Mouse (Mus musculus) MEL (cell line): ENCODE measurements around the gene Dydc2. TPM values are rescaled to one million over a fixed set of nuclear protein-coding genes. Genes with fewer than 3 reads are reported as not detected.

ENCODE experiments used
- DNase-seq: peaks from one replicate; pipeline ENCODE4 v3.0.0; 2011; ENCODE audit warnings: low read depth, low spot score
- H3K27ac ChIP-seq: 2 replicates; pipeline ENCODE4 v1.5.1; 2012; ENCODE audit warnings: low read depth, mild to moderate bottlenecking, control low read depth, low read length, moderate library complexity; ENCODE audit not compliant: control insufficient read depth
- H3K27me3 ChIP-seq, 2 experiments: fragments of 150-350 bp in 1 of 2; sonication (generic) in 1 of 2; 2 replicates each; pipeline ENCODE4 v1.6.1; 2012; ENCODE audit warnings: low read length in 2 of 2, mild to moderate bottlenecking in 2 of 2, improper control_type of control experiment in 1 of 2, moderate library complexity in 1 of 2; ENCODE audit not compliant: insufficient read depth in 2 of 2, control insufficient read depth in 1 of 2
- H3K36me3 ChIP-seq, 2 experiments: 2 replicates each; pipeline ENCODE4 v1.6.1; 2012 to 2014; ENCODE audit warnings: low read length in 2 of 2, improper control_type of control experiment in 1 of 2, inconsistent platforms in 1 of 2, mild to moderate bottlenecking in 1 of 2; ENCODE audit not compliant: insufficient read depth in 2 of 2, control insufficient read depth in 1 of 2
- H3K4me1 ChIP-seq, 2 experiments: fragments of 150-350 bp in 1 of 2; sonication (generic) in 1 of 2; 2 replicates each; pipeline ENCODE4 v1.6.1; 2012; ENCODE audit warnings: low read length in 2 of 2, improper control_type of control experiment in 1 of 2, mild to moderate bottlenecking in 1 of 2; ENCODE audit not compliant: insufficient read depth in 2 of 2, control insufficient read depth in 1 of 2
- H3K4me3 ChIP-seq, 2 experiments: fragments of 150-350 bp in 1 of 2; sonication (generic) in 1 of 2; 2 replicates each; pipeline ENCODE4 v1.5.1; 2012; ENCODE audit warnings: low read depth in 2 of 2, low read length in 2 of 2, mild to moderate bottlenecking in 2 of 2, moderate library complexity in 2 of 2, control low read depth in 1 of 2, improper control_type of control experiment in 1 of 2; ENCODE audit not compliant: control insufficient read depth in 1 of 2, insufficient read depth in 1 of 2
- H3K79me2 ChIP-seq: 2 replicates; pipeline ENCODE4 v1.6.1; 2012; ENCODE audit warnings: mild to moderate bottlenecking, low read length, moderate library complexity; ENCODE audit not compliant: control insufficient read depth, poor library complexity, insufficient read depth
- H3K9ac ChIP-seq: 2 replicates; pipeline ENCODE4 v1.6.1; 2012; ENCODE audit warnings: low read depth, mild to moderate bottlenecking, control low read depth, low read length, moderate library complexity; ENCODE audit not compliant: control insufficient read depth, poor library complexity, severe bottlenecking
- H3K9me3 ChIP-seq: fragments of 150-350 bp; sonication (generic); replicated peaks from 2 replicates; pipeline ENCODE4 v1.6.1; 2012; ENCODE audit warnings: mild to moderate bottlenecking, low read length, improper control_type of control experiment, moderate library complexity; ENCODE audit not compliant: insufficient read depth
- CHD1 ChIP-seq: IDR thresholded peaks from 2 replicates; pipeline ENCODE4 v1.6.1; 2012; ENCODE audit warnings: low read depth, mild to moderate bottlenecking, inconsistent platforms, low read length, improper control_type of control experiment
- ETS1 ChIP-seq: IDR thresholded peaks from 2 replicates; pipeline ENCODE4 v1.6.1; 2012; ENCODE audit warnings: low read depth, mild to moderate bottlenecking, inconsistent platforms, low read length, improper control_type of control experiment, moderate library complexity
- JUND ChIP-seq: IDR thresholded peaks from 2 replicates; pipeline ENCODE4 v1.6.1; 2011; ENCODE audit warnings: low read depth, mild to moderate bottlenecking, improper control_type of control experiment, low read length
- KAT2A ChIP-seq: conservative IDR thresholded peaks from 2 replicates; pipeline ENCODE4 v1.6.1; 2012; ENCODE audit warnings: low read depth, low read length, improper control_type of control experiment, inconsistent platforms
- MAFK ChIP-seq: IDR thresholded peaks from 2 replicates; pipeline ENCODE4 v1.6.1; 2011; ENCODE audit warnings: low read depth, mild to moderate bottlenecking, low read length, improper control_type of control experiment, borderline replicate concordance
- MYC ChIP-seq: IDR thresholded peaks from 2 replicates; pipeline ENCODE4 v1.6.1; 2011; ENCODE audit warnings: low read depth, mild to moderate bottlenecking, low read length, improper control_type of control experiment, moderate library complexity
- NELFE ChIP-seq: IDR thresholded peaks from 2 replicates; pipeline ENCODE4 v1.6.1; 2011; ENCODE audit warnings: low read depth, low read length, improper control_type of control experiment
- POLR2AphosphoS2 ChIP-seq: IDR thresholded peaks from 2 replicates; pipeline ENCODE4 v1.6.1; 2011; ENCODE audit warnings: low read length, improper control_type of control experiment
- SIN3A ChIP-seq: IDR thresholded peaks from 2 replicates; pipeline ENCODE4 v1.6.1; 2012; ENCODE audit warnings: low read length, improper control_type of control experiment, inconsistent platforms
- SMC3 ChIP-seq: IDR thresholded peaks from 2 replicates; pipeline ENCODE4 v1.6.1; 2011; ENCODE audit warnings: low read depth, low read length, improper control_type of control experiment
- TCF12 ChIP-seq: IDR thresholded peaks from 2 replicates; pipeline ENCODE4 v1.6.1; 2014; ENCODE audit warnings: low read depth, mild to moderate bottlenecking, inconsistent platforms, low read length, improper control_type of control experiment, moderate library complexity
- ZC3H11A ChIP-seq: IDR thresholded peaks from 2 replicates; pipeline ENCODE4 v1.6.1; 2012; ENCODE audit warnings: low read depth, mild to moderate bottlenecking, inconsistent platforms, low read length, improper control_type of control experiment
- ZKSCAN1 ChIP-seq: IDR thresholded peaks from 2 replicates; pipeline ENCODE4 v1.6.1; 2012; ENCODE audit warnings: low read depth, mild to moderate bottlenecking, inconsistent platforms, low read length, improper control_type of control experiment, moderate library complexity
- polyA plus RNA-seq, 2 experiments: library from polyadenylated mRNA; stranded (reverse) in 1 of 2; unstranded in 1 of 2; fragments of >175 nt in 1 of 2; fragments of >200 nt in 1 of 2; gene quantifications; 2 replicates each; pipeline versions ENCODE4 v1.2.1 to v1.2.4; 2012; ENCODE audit warnings: low replicate concordance in 2 of 2, low read depth in 1 of 2; ENCODE audit not compliant: insufficient read length in 2 of 2, insufficient read depth in 1 of 2, missing spikeins in 1 of 2
- total RNA-seq: library from RNA; depleted of rRNA; stranded (reverse); fragments of 300-350 nt; gene quantifications from 2 replicates; pipeline ENCODE4 v1.2.3, GENCODE M21; 2012; rRNA removed

Gene Dydc2
- total and polyA plus RNA-seq, 3 experiments: not detected

DNA sequence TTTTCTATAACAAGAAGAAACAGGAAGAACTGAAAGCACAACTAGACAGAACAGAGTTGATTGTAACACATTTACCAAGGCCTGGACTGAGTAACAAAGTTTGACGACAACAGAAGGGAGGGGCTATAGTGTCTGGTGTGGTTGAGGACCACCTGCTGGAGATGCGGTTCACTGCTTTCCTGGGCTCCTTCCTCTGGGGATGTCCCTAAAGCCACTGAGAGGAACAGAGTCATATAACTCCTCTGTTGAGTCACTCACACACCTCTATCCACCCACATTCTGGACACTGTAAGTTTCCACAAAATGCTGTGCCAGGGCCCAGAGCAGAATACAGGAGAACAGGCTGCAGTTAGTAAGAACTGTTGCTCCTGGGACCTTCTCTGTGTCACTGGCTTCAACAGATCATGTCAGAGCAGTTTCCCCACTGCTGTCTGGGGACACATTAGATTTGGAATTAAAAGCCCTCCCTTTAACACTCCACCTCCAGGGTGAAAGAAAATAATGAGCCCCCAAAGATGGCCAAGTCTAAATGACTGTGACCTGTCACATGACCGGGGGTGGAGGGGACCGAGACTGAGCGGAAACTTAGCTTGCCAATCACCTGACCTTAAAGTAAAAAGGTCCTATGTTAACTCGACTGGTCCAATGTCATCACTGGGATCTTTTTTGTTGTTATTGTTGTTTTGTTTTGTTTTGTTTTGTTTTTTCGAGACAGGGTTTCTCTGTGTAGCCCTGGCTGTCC, 68.9 kb downstream of the Dydc2 start:
- no peaks in the 10 kb centered on the region for H3K79me2 ChIP-seq
- H3K4me3 ChIP-seq: no peak overlapping the region
- H3K9me3 ChIP-seq: no peaks in the 10 kb centered on the region
- H3K9ac ChIP-seq: no peak overlapping the region
- H3K36me3 ChIP-seq: no peaks in the 10 kb centered on the region
- no peak for TF ChIP-seq CHD1
- TF ChIP-seq JUND: no peak
- no peak for TF ChIP-seq ZC3H11A
- TF ChIP-seq TCF12: no peak
- no peak for TF ChIP-seq MYC
- no peak for TF ChIP-seq POLR2AphosphoS2
- no peak for TF ChIP-seq ZKSCAN1
- no peak for TF ChIP-seq ETS1
- no peak for TF ChIP-seq MAFK
- TF ChIP-seq SMC3: no peak
- TF ChIP-seq KAT2A: no peak
- no peak for TF ChIP-seq SIN3A
- TF ChIP-seq NELFE: no peak
- H3K27ac ChIP-seq: no peak overlapping the region
- H3K27me3 ChIP-seq: no peaks in the 10 kb centered on the region
- no peaks in the 10 kb centered on the region for H3K4me1 ChIP-seq
- DNase-seq: no peak

Other genes with a start within 250 kb of the Dydc2 start
- gene Sh2d4b, start 175.9 kb downstream of the Dydc2 start, total RNA-seq: 0.12 TPM in 1 of 2 replicates, not detected in the other
- gene Sh2d4b, start 175.9 kb downstream of the Dydc2 start, polyA plus RNA-seq: under 1 TPM in 1 of 2 experiments, not detected in 1; 0.26 TPM
- gene Tspan14, start 102.4 kb downstream of the Dydc2 start, total RNA-seq: 16.7 and 24.8 TPM in 2 replicates
- gene Tspan14, start 102.4 kb downstream of the Dydc2 start, polyA plus RNA-seq: 10 to 100 TPM in 1 of 2 experiments, not detected in 1; 29.9 TPM
- gene Fam213a, start 55.4 kb downstream of the Dydc2 start, total RNA-seq: 19.2 and 20.3 TPM in 2 replicates
- gene Fam213a, start 55.4 kb downstream of the Dydc2 start, polyA plus RNA-seq: 10 to 100 TPM in 1 of 2 experiments, not detected in 1; 28.5 TPM
- not detected in 2 replicates for gene Dydc1, start 3.7 kb upstream of the Dydc2 start, total RNA-seq
- gene Dydc1, start 3.7 kb upstream of the Dydc2 start, polyA plus RNA-seq: not detected
- not detected in 2 replicates for gene Mat1a, start 35.8 kb upstream of the Dydc2 start, total RNA-seq
- gene Mat1a, start 35.8 kb upstream of the Dydc2 start, polyA plus RNA-seq: not detected
- gene Sftpa1, start 62.6 kb upstream of the Dydc2 start, total RNA-seq: not detected in 2 replicates
- gene Sftpa1, start 62.6 kb upstream of the Dydc2 start, polyA plus RNA-seq: not detected
- gene Mbl1, start 82.2 kb upstream of the Dydc2 start, total RNA-seq: not detected in 2 replicates
- gene Mbl1, start 82.2 kb upstream of the Dydc2 start, polyA plus RNA-seq: not detected
- not detected in 2 replicates for gene Sftpd, start 115.9 kb upstream of the Dydc2 start, total RNA-seq
- not detected for gene Sftpd, start 115.9 kb upstream of the Dydc2 start, polyA plus RNA-seq
- gene Gm2832, start 209.6 kb upstream of the Dydc2 start, total RNA-seq: not detected in 2 replicates
- gene Gm2832, start 209.6 kb upstream of the Dydc2 start, polyA plus RNA-seq: not detected